Mouse (Mus musculus): ENCODE measurements around the gene Dhdh. TPM values are rescaled to one million over a fixed set of nuclear protein-coding genes. Genes with fewer than 3 reads are reported as not detected.
"Not testable (repeated sequence)": the region's sequence is repeated elsewhere in the genome, so short reads cannot be mapped to it uniquely, and the experiment has no call there.

Dhdh gene
- polyA plus RNA-seq, 1 experiment from 2014 or later: 5.8 TPM

DNA sequence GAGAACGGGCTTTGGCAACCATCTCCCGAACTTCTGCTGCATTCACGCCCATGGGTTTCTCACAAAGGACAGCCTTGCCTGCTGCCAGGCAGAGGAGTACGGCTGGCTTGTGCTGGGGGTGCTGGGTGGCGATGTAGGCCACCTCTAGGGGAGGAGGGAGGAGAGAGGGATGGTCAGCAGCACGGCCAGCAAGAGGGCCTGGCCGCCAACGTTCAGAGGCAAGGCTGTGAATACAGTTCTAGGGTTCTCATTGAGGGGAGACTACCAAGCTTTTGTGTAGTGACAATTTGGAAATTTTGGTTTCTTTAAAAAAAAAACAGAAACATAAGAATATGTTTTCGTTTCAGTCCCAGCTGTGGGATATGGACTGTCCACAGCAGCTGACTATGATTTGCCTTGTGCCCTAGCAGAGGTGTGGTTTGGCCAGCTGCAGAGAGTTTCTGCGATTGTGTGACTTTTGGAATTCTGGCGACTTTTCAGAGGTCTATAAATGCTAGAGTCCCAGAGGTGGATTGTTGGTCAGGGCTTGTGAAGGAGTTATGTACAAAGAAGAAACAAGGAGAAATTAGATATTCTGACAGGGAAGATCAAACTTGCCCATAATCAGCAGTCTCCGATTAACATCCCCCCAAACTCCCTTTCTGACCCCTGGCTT lies 1.7 kb downstream of the Dhdh start, which contains the start of gene Gm45808:
Gm45808 (minus strand) TSS at position 51 of the 655 bp plus-strand sequence.
- Histone ChIP-seq H3K27ac (ENCODE audit: low read depth, low read length) (peak within 1 kb of the TSS; percentile 39), H3K27me3 (replicated peaks; ENCODE audit: control insufficient read depth, insufficient read depth, low read length) (no peaks in the 10 kb centered on the region), H3K36me3 (ENCODE audit: control insufficient read depth, insufficient read depth, low read length) (no peaks in the 10 kb centered on the region), H3K4me1 (replicated peaks; ENCODE audit: control insufficient read depth, insufficient read depth, low read length) (peaks cover 44% of the 10 kb centered on the region), H3K9ac (ENCODE audit: low read depth, low read length) (no peak within 1 kb of the TSS), H3K9me3 (ENCODE audit: control insufficient read depth, low read length) (no peaks in the 10 kb centered on the region), H3K4me2 (peak within 1 kb of the TSS; percentile 73), H3K4me3 (ENCODE audit: low read depth, low read length) (peak within 1 kb of the TSS; percentile 15; the same call in 1 of the 2 replicates)
- no peak for DNase-seq (ENCODE audit: low spot score)
- ATAC-seq (replicated peaks; ENCODE audit: low FRiP score): no peak
- WGBS: 81% methylated on average over 12 of the region's 12 CpGs

DNA sequence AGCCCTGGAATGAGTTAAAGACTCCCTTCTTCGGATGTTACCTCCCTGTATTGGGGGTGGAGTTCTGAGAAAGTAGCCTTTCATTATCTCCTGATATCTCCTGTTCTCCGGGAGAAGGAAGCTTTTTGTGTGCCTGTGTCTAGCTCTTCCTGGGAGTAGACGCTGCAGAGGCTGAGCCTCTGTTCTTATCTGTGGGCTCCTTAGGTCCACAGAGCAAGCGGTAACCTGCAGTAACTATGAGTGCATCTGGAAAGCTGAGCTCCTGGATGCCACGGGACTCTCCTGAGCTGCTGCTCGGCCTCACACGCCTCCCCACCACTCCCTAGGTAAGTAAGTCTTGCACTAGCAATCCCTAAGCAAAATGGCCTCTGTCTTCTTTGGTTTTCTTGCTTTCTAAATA lies 2.4 kb downstream of the Dhdh start:
- H3K9ac ChIP-seq (ENCODE audit: low read depth, low read length): no peak overlapping the region
- no peak for DNase-seq (ENCODE audit: low spot score)
- WGBS: 30% methylated on average over 7 of the region's 7 CpGs
- no peaks in the 10 kb centered on the region for H3K9me3 ChIP-seq (ENCODE audit: control insufficient read depth, low read length)
- H3K4me3 ChIP-seq (ENCODE audit: low read depth, low read length): peak overlapping the region; percentile 15; the same call in 1 of the 2 replicates
- H3K27ac ChIP-seq (ENCODE audit: low read depth, low read length): peak overlapping the region; percentile 39
- H3K36me3 ChIP-seq (ENCODE audit: control insufficient read depth, insufficient read depth, low read length): no peaks in the 10 kb centered on the region
- peaks cover 40% of the 10 kb centered on the region for H3K4me1 ChIP-seq (replicated peaks; ENCODE audit: control insufficient read depth, insufficient read depth, low read length)
- ATAC-seq (replicated peaks; ENCODE audit: low FRiP score): peak; percentile 48
- no peaks in the 10 kb centered on the region for H3K27me3 ChIP-seq (replicated peaks; ENCODE audit: control insufficient read depth, insufficient read depth, low read length)
- H3K4me2 ChIP-seq: peak overlapping the region; percentile 27

DNA sequence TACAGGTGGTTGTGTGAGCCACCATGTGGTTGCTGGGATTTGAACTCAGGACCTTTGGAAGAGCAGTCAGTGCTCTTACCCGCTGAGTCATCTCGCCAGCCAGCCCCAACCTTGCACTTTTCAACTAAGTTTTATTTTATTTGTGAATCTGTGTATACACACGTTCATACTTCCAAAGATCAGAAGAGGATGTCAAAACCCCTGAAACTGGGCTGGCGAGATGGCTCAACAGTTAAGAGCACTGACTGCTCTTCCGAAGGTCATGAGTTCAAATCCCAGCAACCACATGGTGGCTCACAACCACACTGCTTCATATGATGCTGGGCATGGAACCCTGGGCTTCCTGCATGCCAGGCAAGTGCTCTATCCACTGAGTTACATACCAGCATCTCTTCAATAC lies 3.6 kb downstream of the Dhdh start:
- H3K4me3 ChIP-seq (ENCODE audit: low read depth, low read length); H3K9me3 ChIP-seq (ENCODE audit: control insufficient read depth, low read length); H3K4me2 ChIP-seq; H3K27ac ChIP-seq (ENCODE audit: low read depth, low read length); H3K36me3 ChIP-seq (ENCODE audit: control insufficient read depth, insufficient read depth, low read length); DNase-seq (ENCODE audit: low spot score); ATAC-seq (replicated peaks; ENCODE audit: low FRiP score); H3K27me3 ChIP-seq (replicated peaks; ENCODE audit: control insufficient read depth, insufficient read depth, low read length); H3K9ac ChIP-seq (ENCODE audit: low read depth, low read length): not testable (repeated sequence)
- WGBS: 89% methylated on average over 5 of the region's 5 CpGs
- peaks cover 33% of the 10 kb centered on the region for H3K4me1 ChIP-seq (replicated peaks; ENCODE audit: control insufficient read depth, insufficient read depth, low read length)

DNA sequence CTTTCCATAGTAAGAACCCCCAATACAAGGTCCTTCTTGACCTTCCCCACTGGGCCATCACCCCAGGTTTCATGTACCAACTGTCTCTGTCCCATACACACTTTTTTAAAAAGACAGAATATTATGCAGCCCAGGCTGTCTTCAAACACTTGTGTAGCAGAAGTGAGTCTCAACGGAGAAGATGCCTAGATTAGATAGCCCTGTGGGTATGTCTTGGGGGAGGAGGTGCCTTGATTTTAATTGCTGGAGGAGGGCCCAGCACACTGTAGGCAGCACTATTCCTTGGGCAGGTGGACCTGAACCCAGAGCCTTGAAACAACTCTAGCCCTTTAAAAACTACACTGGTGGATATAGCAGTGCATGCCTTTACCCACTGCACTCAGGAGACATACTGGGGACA lies 6.4 kb downstream of the Dhdh start:
- Histone ChIP-seq H3K36me3 (ENCODE audit: control insufficient read depth, insufficient read depth, low read length) (no peaks in the 10 kb centered on the region), H3K4me1 (replicated peaks; ENCODE audit: control insufficient read depth, insufficient read depth, low read length) (peaks cover 16% of the 10 kb centered on the region), H3K4me2 (no peak overlapping the region), H3K9me3 (ENCODE audit: control insufficient read depth, low read length) (no peaks in the 10 kb centered on the region), H3K27me3 (replicated peaks; ENCODE audit: control insufficient read depth, insufficient read depth, low read length) (no peaks in the 10 kb centered on the region), H3K27ac (ENCODE audit: low read depth, low read length) (no peak overlapping the region), H3K4me3 (ENCODE audit: low read depth, low read length) (no peak overlapping the region), H3K9ac (ENCODE audit: low read depth, low read length) (no peak overlapping the region)
- DNase-seq (ENCODE audit: low spot score): no peak
- 42% methylated on average over 1 of the region's 1 CpGs for WGBS
- no peak for ATAC-seq (replicated peaks; ENCODE audit: low FRiP score)

DNA sequence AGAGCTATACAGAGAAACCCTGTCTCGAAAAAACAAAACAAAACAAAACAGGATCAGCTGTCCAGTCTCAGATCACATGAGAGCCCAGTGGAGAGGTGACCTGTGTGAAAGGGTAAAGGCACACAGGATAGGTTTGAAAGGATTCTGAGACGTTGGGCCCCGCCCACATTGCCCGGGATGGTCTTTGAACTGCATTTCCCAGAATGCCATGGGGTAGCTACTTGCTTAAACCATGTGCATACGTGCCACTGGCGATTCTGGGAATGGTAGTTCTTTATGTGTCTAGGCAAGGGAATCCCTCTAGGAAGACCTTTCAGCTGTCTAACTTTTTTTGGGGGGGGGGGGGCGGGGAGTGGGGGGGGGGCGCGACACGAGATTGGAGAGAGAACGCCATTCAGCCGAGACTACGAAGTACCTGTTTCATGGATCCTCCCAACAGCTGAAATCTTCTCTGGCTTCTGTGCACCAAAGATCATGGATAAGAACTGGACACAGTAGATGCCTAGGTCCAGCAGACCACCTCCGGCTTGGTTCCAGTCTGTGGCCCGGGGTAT lies 7.2 kb downstream of the Dhdh start, which contains the start of gene Tulp2:
Tulp2 (plus strand) TSS at position 504 of the 554 bp plus-strand sequence.
- WGBS: 45% methylated on average over 15 of the region's 15 CpGs
- no peak within 1 kb of the TSS for H3K27ac ChIP-seq (ENCODE audit: low read depth, low read length)

DNA sequence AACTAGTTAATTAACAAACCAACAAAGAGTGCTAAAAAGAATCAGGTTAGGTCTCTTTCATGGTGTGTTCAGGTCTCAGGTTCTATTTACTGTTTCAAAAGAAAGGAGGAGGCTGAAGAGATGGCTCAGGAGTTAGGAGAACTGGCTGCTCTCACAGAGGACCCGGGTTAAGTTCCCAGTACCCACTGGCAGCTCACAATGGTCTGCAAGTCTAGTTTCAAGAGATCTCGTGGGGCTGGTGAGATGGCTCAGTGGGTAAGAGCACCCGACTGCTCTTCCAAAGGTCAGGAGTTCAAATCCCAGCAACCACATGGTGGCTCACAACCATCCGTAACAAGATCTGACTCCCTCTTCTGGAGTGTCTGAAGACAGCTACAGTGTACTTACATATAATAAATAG lies 8.3 kb downstream of the Dhdh start:
- not testable (repeated sequence) for ATAC-seq (replicated peaks; ENCODE audit: low FRiP score); H3K9me3 ChIP-seq (ENCODE audit: control insufficient read depth, low read length); H3K27ac ChIP-seq (ENCODE audit: low read depth, low read length); H3K4me1 ChIP-seq (replicated peaks; ENCODE audit: control insufficient read depth, insufficient read depth, low read length); H3K4me3 ChIP-seq (ENCODE audit: low read depth, low read length); H3K4me2 ChIP-seq; H3K36me3 ChIP-seq (ENCODE audit: control insufficient read depth, insufficient read depth, low read length); H3K27me3 ChIP-seq (replicated peaks; ENCODE audit: control insufficient read depth, insufficient read depth, low read length); DNase-seq (ENCODE audit: low spot score); H3K9ac ChIP-seq (ENCODE audit: low read depth, low read length)
- WGBS: 66% methylated on average over 3 of the region's 4 CpGs

More for the DNA sequence above, 7.2 kb downstream of the Dhdh start, which contains the start of gene Tulp2:
- ATAC-seq (replicated peaks; ENCODE audit: low FRiP score) (peak; percentile 68), DNase-seq (ENCODE audit: low spot score) (no peak)
- Histone ChIP-seq H3K4me2 (no peak within 1 kb of the TSS), H3K9ac (ENCODE audit: low read depth, low read length) (no peak within 1 kb of the TSS), H3K9me3 (ENCODE audit: control insufficient read depth, low read length) (no peaks in the 10 kb centered on the region), H3K4me1 (replicated peaks; ENCODE audit: control insufficient read depth, insufficient read depth, low read length) (peaks cover 9% of the 10 kb centered on the region), H3K4me3 (ENCODE audit: low read depth, low read length) (no peak within 1 kb of the TSS), H3K27me3 (replicated peaks; ENCODE audit: control insufficient read depth, insufficient read depth, low read length) (no peaks in the 10 kb centered on the region), H3K36me3 (ENCODE audit: control insufficient read depth, insufficient read depth, low read length) (no peaks in the 10 kb centered on the region)

DNA sequence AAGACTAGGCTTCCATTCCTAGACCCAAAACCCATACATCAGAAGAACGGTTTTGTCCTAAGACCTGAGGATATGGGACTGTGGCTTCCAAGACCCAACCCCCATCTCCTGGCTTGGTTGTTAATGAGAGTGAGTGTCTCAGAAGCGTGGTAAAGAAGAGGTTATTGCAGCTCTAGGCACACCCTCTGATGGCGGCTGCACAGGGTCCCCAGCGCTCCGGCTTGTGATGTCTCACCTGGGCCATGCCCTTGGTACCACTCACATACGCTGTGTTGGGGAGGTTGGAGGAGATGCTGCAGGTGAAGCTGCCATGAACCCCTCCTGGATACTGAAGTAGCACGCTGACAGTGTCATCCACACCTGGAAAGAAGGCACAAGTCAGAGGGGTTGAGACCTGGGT lies 9.8 kb downstream of the Dhdh start:
- Histone ChIP-seq H3K27ac (ENCODE audit: low read depth, low read length) (no peak overlapping the region), H3K27me3 (replicated peaks; ENCODE audit: control insufficient read depth, insufficient read depth, low read length) (no peaks in the 10 kb centered on the region), H3K4me2 (no peak overlapping the region), H3K9ac (ENCODE audit: low read depth, low read length) (no peak overlapping the region), H3K36me3 (ENCODE audit: control insufficient read depth, insufficient read depth, low read length) (no peaks in the 10 kb centered on the region), H3K4me1 (replicated peaks; ENCODE audit: control insufficient read depth, insufficient read depth, low read length) (peaks cover 9% of the 10 kb centered on the region; the same call in 1 of the 2 replicates), H3K9me3 (ENCODE audit: control insufficient read depth, low read length) (no peaks in the 10 kb centered on the region), H3K4me3 (ENCODE audit: low read depth, low read length) (no peak overlapping the region)
- DNase-seq (ENCODE audit: low spot score) (no peak), ATAC-seq (replicated peaks; ENCODE audit: low FRiP score) (no peak)
- WGBS: 90% methylated on average over 7 of the region's 7 CpGs

DNA sequence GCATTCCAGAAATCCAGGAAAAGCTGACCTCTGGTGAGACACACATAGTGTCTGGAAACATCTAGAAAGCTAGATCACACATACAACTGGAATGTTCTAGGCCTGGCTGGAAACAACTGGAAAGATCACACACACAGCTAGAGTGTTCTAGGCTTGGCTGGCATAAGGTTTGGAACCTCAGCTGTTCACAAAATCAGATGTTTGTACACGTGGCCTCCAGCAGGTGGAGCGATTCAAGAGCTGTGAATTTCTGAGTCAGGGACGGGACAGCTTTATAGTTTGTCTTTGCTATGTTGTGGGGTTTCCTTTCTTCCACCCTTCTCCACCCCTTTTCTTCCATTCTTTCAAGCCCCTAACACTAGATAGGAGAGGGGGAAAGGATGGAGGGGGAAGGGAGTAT lies 11.6 kb downstream of the Dhdh start:
- ATAC-seq (replicated peaks; ENCODE audit: low FRiP score) (no peak), DNase-seq (ENCODE audit: low spot score) (no peak)
- H3K27ac ChIP-seq (ENCODE audit: low read depth, low read length): no peak overlapping the region
- 18% methylated on average over 3 of the region's 3 CpGs for WGBS
- H3K36me3 ChIP-seq (ENCODE audit: control insufficient read depth, insufficient read depth, low read length): no peaks in the 10 kb centered on the region
- no peak overlapping the region for H3K4me2 ChIP-seq
- H3K4me1 ChIP-seq (replicated peaks; ENCODE audit: control insufficient read depth, insufficient read depth, low read length): peaks cover 9% of the 10 kb centered on the region; the same call in 1 of the 2 replicates
- H3K27me3 ChIP-seq (replicated peaks; ENCODE audit: control insufficient read depth, insufficient read depth, low read length): no peaks in the 10 kb centered on the region
- no peaks in the 10 kb centered on the region for H3K9me3 ChIP-seq (ENCODE audit: control insufficient read depth, low read length)
- H3K4me3 ChIP-seq (ENCODE audit: low read depth, low read length): no peak overlapping the region
- H3K9ac ChIP-seq (ENCODE audit: low read depth, low read length): no peak overlapping the region

DNA sequence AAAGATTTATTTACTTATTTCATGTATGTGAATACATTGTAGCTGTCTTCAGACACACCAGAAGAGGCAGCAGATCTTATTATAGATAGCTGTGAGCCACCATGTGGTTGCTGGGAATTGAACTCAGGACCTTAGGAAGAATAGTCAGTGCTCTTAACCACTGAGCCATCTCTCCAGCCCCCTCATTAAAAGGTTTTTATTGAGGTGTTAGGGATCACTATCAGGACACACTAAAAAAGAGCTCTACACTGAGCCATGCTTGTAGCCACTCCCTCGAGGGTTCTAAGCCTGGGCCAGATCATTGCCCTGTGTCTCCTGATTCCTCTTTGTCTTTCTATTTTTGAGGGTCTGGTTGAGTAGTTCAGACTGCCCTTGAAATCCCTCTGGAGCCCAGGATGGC lies 12.2 kb downstream of the Dhdh start:
- Histone ChIP-seq H3K4me2 (no peak overlapping the region), H3K27ac (ENCODE audit: low read depth, low read length) (no peak overlapping the region), H3K9me3 (ENCODE audit: control insufficient read depth, low read length) (no peaks in the 10 kb centered on the region), H3K36me3 (ENCODE audit: control insufficient read depth, insufficient read depth, low read length) (no peaks in the 10 kb centered on the region), H3K4me3 (ENCODE audit: low read depth, low read length) (no peak overlapping the region), H3K27me3 (replicated peaks; ENCODE audit: control insufficient read depth, insufficient read depth, low read length) (no peaks in the 10 kb centered on the region), H3K9ac (ENCODE audit: low read depth, low read length) (no peak overlapping the region), H3K4me1 (replicated peaks; ENCODE audit: control insufficient read depth, insufficient read depth, low read length) (peaks cover 4% of the 10 kb centered on the region; the same call in 1 of the 2 replicates)
- ATAC-seq (replicated peaks; ENCODE audit: low FRiP score) (no peak), DNase-seq (ENCODE audit: low spot score) (no peak)
- WGBS: 34% methylated on average over 1 of the region's 1 CpGs

All from liver, embryonic 11.5 days (tissue).